Mouse (Mus musculus) embryonic fibroblast, embryonic 13.5 days (primary cell): Measurements from ENCODE around the gene 4931428F04Rik.

Experiments
- CTCF ChIP-seq: IDR thresholded peaks from 2 replicates; pipeline ENCODE4 v1.5.1; 2011; ENCODE audit warnings: mild to moderate bottlenecking, control low read depth, low read length, moderate library complexity, borderline replicate concordance; ENCODE audit not compliant: insufficient read depth
- POLR2A ChIP-seq: IDR thresholded peaks from 2 replicates; pipeline ENCODE4 v1.6.1; 2011; ENCODE audit warnings: low read depth, mild to moderate bottlenecking, control low read depth, low read length, moderate library complexity

DNA sequence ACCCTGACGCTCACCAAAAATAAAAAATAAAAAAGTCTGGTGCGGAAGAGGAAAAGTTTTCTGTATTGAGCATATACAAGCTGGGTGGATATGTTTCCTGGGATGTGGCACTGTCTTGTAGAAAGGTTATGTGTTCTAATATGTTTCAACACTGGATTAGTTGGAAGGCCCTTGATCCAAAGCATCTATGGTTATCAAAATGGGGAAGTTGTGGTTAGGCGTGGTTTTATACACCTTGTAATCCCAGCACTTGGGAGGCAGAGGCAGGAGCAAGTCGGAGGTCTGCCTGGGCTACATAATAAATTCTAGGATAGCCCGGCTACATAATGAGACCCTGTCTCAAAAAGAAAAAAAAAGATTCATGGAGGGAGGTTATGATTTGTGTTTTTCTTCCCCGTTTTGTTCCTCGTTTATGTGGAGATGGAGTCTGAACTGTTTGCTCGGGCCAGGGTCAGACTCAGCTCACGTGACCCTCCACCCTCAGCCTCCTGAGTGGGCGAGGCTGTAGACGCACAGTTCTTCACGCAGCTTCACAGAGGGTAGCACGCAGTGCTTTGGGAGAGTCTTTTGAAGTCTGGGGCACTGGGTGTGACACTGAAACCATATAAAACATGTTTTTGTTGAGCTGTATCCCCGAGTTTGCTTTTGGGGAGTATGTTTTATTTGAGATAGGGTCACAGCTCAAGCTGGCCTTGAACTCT lies 52.1 kb downstream of the 4931428F04Rik start:
- TF ChIP-seq CTCF = no peak
- TF ChIP-seq POLR2A = no peak
